Mouse (Mus musculus) spleen, adult 2 months (tissue): Measurements from ENCODE around the gene Chmp4b. TPM values are rescaled to one million over a fixed set of nuclear protein-coding genes. Genes with fewer than 3 reads are reported as not detected.
A peak's percentile ranks its signal among the peaks of the same experiment; 100 is the strongest.

ENCODE experiments used
- DNase-seq, 2 experiments: peaks; one replicate each; pipeline versions ENCODE4 v3.0.0 to v3.0.0-alpha.2; 2012 to 2021; ENCODE audit warnings: low spot score in 2 of 2, low read depth in 1 of 2
- H3K27ac ChIP-seq: fragments of 200-500 bp; 2 replicates; pipeline ENCODE4 v1.5.1; 2012; ENCODE audit warnings: low read length, inconsistent platforms; ENCODE audit not compliant: insufficient read depth
- H3K27me3 ChIP-seq: fragments of 200-500 bp; 2 replicates; pipeline ENCODE4 v1.6.1; 2012; ENCODE audit warnings: mild to moderate bottlenecking, moderate library complexity, low read length, inconsistent platforms; ENCODE audit not compliant: control insufficient read depth, insufficient read depth
- H3K36me3 ChIP-seq: fragments of 200-500 bp; 2 replicates; pipeline ENCODE4 v1.6.1; 2012; ENCODE audit warnings: mild to moderate bottlenecking, low read length, inconsistent platforms; ENCODE audit not compliant: control insufficient read depth, insufficient read depth
- H3K4me1 ChIP-seq: fragments of 200-500 bp; 2 replicates; pipeline ENCODE4 v1.6.1; 2011; ENCODE audit warnings: inconsistent platforms; ENCODE audit not compliant: control insufficient read depth, insufficient read depth, insufficient read length
- H3K4me3 ChIP-seq: fragments of 200-500 bp; 2 replicates; pipeline ENCODE4 v1.5.1; 2011; ENCODE audit warnings: mild to moderate bottlenecking, inconsistent platforms; ENCODE audit not compliant: insufficient read depth, insufficient read length; ENCODE audit errors: extremely low read depth
- CTCF ChIP-seq: fragments of 200-500 bp; IDR thresholded peaks from 2 replicates; pipeline ENCODE4 v1.5.1; 2011; ENCODE audit warnings: mild to moderate bottlenecking, inconsistent platforms; ENCODE audit not compliant: insufficient read depth, insufficient read length, insufficient replicate concordance; ENCODE audit errors: extremely low read depth
- POLR2A ChIP-seq: fragments of 200-500 bp; IDR thresholded peaks from 2 replicates; pipeline ENCODE4 v1.6.1; 2011; ENCODE audit warnings: low read depth, low read length, inconsistent platforms
- WGBS: fragments of 180-500 bp; shearing (Covaris S2); methylation state at CpG from one replicate; pipeline ENCODE4 v1.1.7; 2018; 5-methylcytosine and 5-hydroxymethylcytosine counted together
- polyA plus RNA-seq: library from polyadenylated mRNA; depleted of rRNA; stranded (reverse); fragments of >200 nt; gene quantifications from 2 replicates; pipeline ENCODE4 v1.2.3, GENCODE M21; 2012

Chmp4b gene
- polyA plus RNA-seq, 1 experiment: 52.8 TPM

- H3K4me3 ChIP-seq: no peak overlapping the region
- H3K27ac ChIP-seq: no peak overlapping the region
- 98% methylated on average over 12 of the region's 12 CpGs for WGBS
- H3K36me3 ChIP-seq: no peaks in the 10 kb centered on the region
- no peak for DNase-seq
- TF ChIP-seq CTCF (no peak), POLR2A (no peak)
- H3K27me3 ChIP-seq: no peaks in the 10 kb centered on the region
- H3K4me1 ChIP-seq: peaks cover 10% of the 10 kb centered on the region; the same call in 1 of the 2 replicates
Measured at GRCm38 (mm10) chr2:154654976-154655375, 3.5 kb downstream of the Chmp4b start.

- H3K36me3 ChIP-seq: no peaks in the 10 kb centered on the region
- H3K4me3 ChIP-seq: no peak overlapping the region
- no peaks in the 10 kb centered on the region for H3K27me3 ChIP-seq
- no peak overlapping the region for H3K27ac ChIP-seq
- no peak for DNase-seq
- H3K4me1 ChIP-seq: peaks cover 10% of the 10 kb centered on the region; the same call in 1 of the 2 replicates
- WGBS: 26% methylated on average over 2 of the region's 2 CpGs
- TF ChIP-seq CTCF: no peak
- TF ChIP-seq POLR2A: no peak
Measured at GRCm38 (mm10) chr2:154655878-154656414, 4.4 kb downstream of the Chmp4b start.

DNA sequence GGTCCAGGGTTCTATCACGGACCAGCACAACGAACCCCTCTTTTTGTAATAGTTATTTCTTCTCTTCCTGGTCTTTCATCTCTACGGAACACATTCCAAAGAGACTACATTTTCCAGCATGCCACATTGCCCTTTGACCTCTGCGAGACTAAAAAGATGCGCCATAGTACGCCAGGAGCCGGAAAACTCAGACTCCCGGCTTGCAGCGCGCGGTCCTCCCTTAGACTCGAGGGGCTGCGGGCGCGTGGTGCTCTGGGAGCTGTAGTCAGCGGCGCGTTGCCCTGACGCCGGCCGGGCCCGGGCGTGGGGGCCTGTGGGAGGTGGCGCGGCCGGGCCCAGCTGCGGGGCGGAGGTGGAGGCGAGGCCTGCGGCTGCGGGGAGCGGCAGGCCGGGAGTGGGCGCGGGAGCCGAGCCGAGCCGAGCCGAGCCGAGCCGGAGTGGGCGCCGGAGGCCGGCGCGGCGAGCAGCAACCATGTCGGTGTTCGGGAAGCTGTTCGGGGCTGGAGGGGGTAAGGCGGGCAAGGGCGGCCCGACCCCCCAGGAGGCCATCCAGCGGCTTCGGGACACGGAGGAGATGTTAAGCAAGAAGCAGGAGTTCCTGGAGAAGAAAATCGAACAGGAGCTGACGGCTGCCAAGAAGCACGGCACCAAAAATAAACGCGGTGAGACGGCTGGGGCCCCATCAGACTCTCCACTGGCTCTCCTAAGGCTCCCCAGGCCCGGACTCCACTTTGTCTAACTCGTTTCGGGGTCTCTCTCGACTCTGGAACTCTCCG is 5.4 kb downstream of the Chmp4b start:
- H3K36me3 ChIP-seq: no peaks in the 10 kb centered on the region
- H3K27ac ChIP-seq: peak overlapping the region; percentile 92
- peak overlapping the region; percentile 83 for H3K4me3 ChIP-seq
- H3K4me1 ChIP-seq: peaks cover 10% of the 10 kb centered on the region; the same call in 1 of the 2 replicates
- WGBS: under 1% methylated on average over 67 of the region's 67 CpGs
- TF ChIP-seq CTCF (no peak), POLR2A (no peak; the same call in 1 of the 2 replicates)
- no peaks in the 10 kb centered on the region for H3K27me3 ChIP-seq
- DNase-seq: peak; percentile 95 to 98

DNA sequence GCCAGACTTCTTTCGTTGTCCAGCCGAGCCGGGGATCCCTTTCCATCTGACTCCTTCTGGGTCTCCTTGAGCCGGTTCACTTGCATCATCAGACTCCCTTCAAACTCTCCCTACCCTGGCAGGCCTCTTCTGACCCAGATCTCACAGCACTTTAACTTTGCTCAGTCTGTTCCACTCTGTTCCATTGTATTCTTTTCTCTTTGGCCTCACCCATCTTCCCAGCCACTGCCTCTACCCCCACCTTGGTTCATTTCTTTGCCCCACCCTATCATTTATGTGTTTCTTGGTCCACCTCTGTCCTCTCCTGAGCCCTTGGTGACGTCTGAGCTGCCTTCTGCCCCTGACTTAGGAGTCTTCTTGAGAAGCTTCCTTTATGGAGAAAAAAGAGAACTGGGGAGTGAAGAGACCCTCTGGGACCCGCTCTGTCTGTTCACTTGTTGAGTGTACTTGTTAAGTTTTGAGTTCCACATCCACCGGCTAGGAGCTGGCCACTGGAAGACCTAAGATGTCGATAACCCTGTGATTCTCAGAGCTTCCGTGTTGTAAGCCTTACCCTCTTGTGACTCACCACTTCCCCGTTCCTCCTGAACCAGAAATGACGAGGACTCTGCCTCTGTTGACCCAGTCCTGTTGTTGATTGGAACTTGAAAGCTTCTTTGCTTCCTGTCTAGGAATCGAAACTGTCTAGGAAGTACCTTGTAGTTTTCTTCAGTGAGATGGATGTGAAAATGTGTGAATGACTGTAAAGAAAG is 6.2 kb downstream of the Chmp4b start:
- Histone ChIP-seq H3K27ac (peak overlapping the region; percentile 92), H3K27me3 (no peaks in the 10 kb centered on the region), H3K4me3 (peak overlapping the region; percentile 83), H3K4me1 (peaks cover 10% of the 10 kb centered on the region; the same call in 1 of the 2 replicates), H3K36me3 (no peaks in the 10 kb centered on the region)
- peak; percentile 36 to 79 for DNase-seq
- under 1% methylated on average over 12 of the region's 12 CpGs for WGBS
- TF ChIP-seq POLR2A: peak; percentile 46; the same call in 1 of the 2 replicates
- TF ChIP-seq CTCF: no peak

DNA sequence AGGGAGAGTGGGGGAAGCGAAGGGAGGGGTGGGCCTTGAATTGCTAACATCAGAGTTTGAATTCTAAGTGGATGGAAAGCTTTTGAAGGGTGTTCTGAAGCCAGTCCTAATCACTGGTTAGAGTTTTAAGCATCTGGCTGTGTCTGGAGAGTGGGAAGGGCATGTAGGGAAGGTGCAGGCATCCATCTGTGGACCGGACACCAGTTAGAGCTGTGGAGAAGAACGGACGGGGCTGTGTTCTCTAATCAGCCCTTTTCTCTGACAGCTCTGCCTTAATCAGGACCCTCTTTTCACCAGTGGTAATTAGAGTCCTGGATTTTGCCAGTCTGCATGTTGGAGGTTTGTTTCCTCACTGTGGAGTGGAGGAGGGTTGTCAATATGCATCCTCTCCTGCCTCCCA is 7.6 kb downstream of the Chmp4b start:
- Histone ChIP-seq H3K4me3 (no peak overlapping the region), H3K27me3 (no peaks in the 10 kb centered on the region), H3K36me3 (no peaks in the 10 kb centered on the region), H3K4me1 (peaks cover 10% of the 10 kb centered on the region; the same call in 1 of the 2 replicates), H3K27ac (peak overlapping the region; percentile 37; the same call in 1 of the 2 replicates)
- 74% methylated on average over 4 of the region's 4 CpGs for WGBS
- no peak for DNase-seq
- no peak for TF ChIP-seq POLR2A
- no peak for TF ChIP-seq CTCF

DNA sequence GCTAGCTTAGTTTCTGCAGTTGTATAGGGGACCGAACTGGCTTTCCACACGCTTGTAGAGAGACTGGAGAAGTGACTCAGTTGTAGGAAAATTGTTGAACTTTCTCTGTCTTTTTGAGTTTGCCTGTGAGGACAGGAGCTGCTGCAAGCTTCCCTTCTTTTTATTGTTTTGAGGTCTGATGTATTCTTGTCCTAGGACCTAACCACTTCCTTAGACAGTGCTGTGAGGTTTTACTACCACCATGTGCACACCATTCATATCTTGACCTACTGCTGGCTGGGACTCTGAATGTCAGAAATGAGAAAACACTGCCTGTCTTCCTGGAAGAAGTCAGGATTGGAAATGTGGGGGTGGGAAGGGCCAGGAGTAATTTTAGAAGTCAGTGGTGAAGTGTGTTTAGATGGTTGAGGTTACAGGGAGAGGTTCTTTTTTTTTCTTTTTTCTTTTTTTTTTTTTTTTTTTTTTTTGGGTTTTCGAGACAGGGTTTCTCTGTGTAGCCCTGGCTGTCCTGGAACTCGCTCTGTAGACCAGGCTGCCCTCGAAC is 8.1 kb downstream of the Chmp4b start:
- peaks cover 10% of the 10 kb centered on the region; the same call in 1 of the 2 replicates for H3K4me1 ChIP-seq
- H3K36me3 ChIP-seq: no peaks in the 10 kb centered on the region
- WGBS: 44% methylated on average over 3 of the region's 5 CpGs
- H3K4me3 ChIP-seq: no peak overlapping the region
- H3K27me3 ChIP-seq: no peaks in the 10 kb centered on the region
- H3K27ac ChIP-seq: peak overlapping the region; percentile 37; the same call in 1 of the 2 replicates
- TF ChIP-seq CTCF: no peak
- TF ChIP-seq POLR2A: no peak
- no peak for DNase-seq
